13 mouse cellular contexts compared by ENCODE assay signal in the genomic region with DNA sequence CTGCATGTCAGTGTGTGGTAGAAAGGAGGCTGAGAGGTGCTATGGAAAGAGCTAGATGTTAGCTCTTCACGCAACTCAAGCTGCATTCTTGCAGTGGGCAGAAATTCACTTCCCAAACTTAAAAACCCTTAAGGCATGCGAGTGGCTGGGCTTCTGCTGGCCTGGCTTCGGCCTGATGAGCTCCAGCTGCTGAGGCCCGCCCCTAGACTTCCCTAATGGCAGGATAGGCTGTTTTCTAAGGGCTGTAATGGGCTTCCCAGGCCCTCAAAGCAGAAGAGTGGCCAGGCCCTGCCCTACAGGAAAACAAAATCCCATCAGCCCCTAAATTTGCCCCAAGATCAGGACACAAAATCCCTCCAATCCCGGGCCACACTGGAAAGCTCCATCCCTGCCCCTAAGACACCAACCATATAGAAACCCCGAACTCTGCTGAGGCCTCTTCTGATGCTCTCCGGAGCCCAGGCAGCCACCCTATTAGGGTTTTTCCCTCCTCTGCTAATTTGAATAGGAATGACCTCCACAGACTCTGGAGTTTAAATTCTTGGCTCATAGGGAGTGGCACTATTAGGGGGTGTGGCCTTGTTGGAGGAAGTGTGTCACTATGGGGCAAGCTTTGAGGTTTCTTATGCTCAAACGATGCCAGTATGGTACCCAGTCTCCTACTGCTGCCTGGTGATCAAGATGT. TPM values are rescaled to one million over a fixed set of nuclear protein-coding genes. Genes with fewer than 3 reads are reported as not detected.
A peak's percentile ranks its signal among the peaks of the same experiment; 100 is the strongest.
DNase-seq lines count a peak whose midpoint lies in the region; ATAC-seq and TF ChIP-seq lines count a peak whose summit lies in the region.
"Had no signal": no experiment of that assay in that cellular context is flagged by ENCODE, and none has a peak within 500 bp of the region (broad histone marks: within the 10 kb centered on the region; RNA-seq: fewer than 3 reads in every experiment).

No protein-coding gene starts in this region.

- H3K9me3 ChIP-seq in lung, embryonic 16.5 days (ENCODE audit: control insufficient read depth, low read length) = no peaks in the 10 kb centered on the region
- no peaks in the 10 kb centered on the region for H3K9me3 ChIP-seq in intestine, embryonic 15.5 days
- H3K9me3 ChIP-seq in stomach, postnatal 0 days (ENCODE audit: control insufficient read depth, low read length) = no peaks in the 10 kb centered on the region
- H3K9me3 ChIP-seq: heart, embryonic 15.5 days had no signal

- TF ChIP-seq EP300 in stomach, postnatal 0 days (optimal IDR thresholded peaks at IDR 0.05) = no peak

- H3K4me1 ChIP-seq in lung, embryonic 16.5 days (replicated peaks; ENCODE audit: control insufficient read depth, insufficient read depth, low read length) = peaks cover 17% of the 10 kb centered on the region
- peaks cover 22% of the 10 kb centered on the region; the same call in 1 of the 2 replicates for H3K4me1 ChIP-seq in intestine, embryonic 15.5 days (replicated peaks)
- H3K4me1 ChIP-seq in stomach, postnatal 0 days (replicated peaks; ENCODE audit: control insufficient read depth, insufficient read depth) = no peaks in the 10 kb centered on the region

- no peak overlapping the region for H3K4me3 ChIP-seq in lung, embryonic 16.5 days (ENCODE audit: low read length)
- no peak overlapping the region for H3K4me3 ChIP-seq in intestine, embryonic 15.5 days (replicated peaks)
- H3K4me3 ChIP-seq in stomach, postnatal 0 days (ENCODE audit: low read depth, low read length) = no peak overlapping the region
- H3K4me3 ChIP-seq: heart, embryonic 15.5 days; myocyte had no signal

- TF ChIP-seq CTCF in stomach, postnatal 0 days (IDR thresholded peaks at IDR 0.05; ENCODE audit: low read depth) = no peak

- ATAC-seq in lung, embryonic 16.5 days (ENCODE audit: low read depth) = no peak
- ATAC-seq in intestine, embryonic 15.5 days = no peak
- no peak for ATAC-seq in stomach, postnatal 0 days (ENCODE audit: low FRiP score, low TSS enrichment)
- ATAC-seq: activated CD4-positive, CD25-positive, alpha-beta regulatory T cell, adult 4 months had no signal

- H3K9ac ChIP-seq in lung, embryonic 16.5 days (ENCODE audit: low read length) = no peak overlapping the region
- H3K9ac ChIP-seq in intestine, embryonic 15.5 days = no peak overlapping the region
- H3K9ac ChIP-seq in stomach, postnatal 0 days (ENCODE audit: low read length) = no peak overlapping the region
- H3K9ac ChIP-seq: heart, embryonic 15.5 days had no signal

- no peaks in the 10 kb centered on the region for H3K27me3 ChIP-seq in lung, embryonic 16.5 days (ENCODE audit: control insufficient read depth, insufficient read depth, low read depth, low read length)
- H3K27me3 ChIP-seq in intestine, embryonic 15.5 days (replicated peaks) = no peaks in the 10 kb centered on the region
- H3K27me3 ChIP-seq in stomach, postnatal 0 days (ENCODE audit: control insufficient read depth, insufficient read depth, low read length) = no peaks in the 10 kb centered on the region
- H3K27me3 ChIP-seq: heart, embryonic 15.5 days had no signal

- peak; percentile 40 for DNase-seq in heart, postnatal 4 days
- no peak for DNase-seq in heart, adult 11 months
- DNase-seq in lung, adult 18-20 months = no peak
- no peak for DNase-seq in stomach, postnatal 0 days (ENCODE audit: low spot score)
- DNase-seq in ovary, adult 18-20 months (ENCODE audit: low spot score) = no peak
- no peak for DNase-seq in layer of hippocampus, adult 11-12 months (ENCODE audit: low spot score)
- DNase-seq: cerebellum, postnatal 36 days; thymus, postnatal 25 days had no signal

- peaks cover 2% of the 10 kb centered on the region; the same call in 1 of the 2 replicates for H3K36me3 ChIP-seq in lung, embryonic 16.5 days (ENCODE audit: control insufficient read depth, insufficient read depth, low read length)
- H3K36me3 ChIP-seq in intestine, embryonic 15.5 days = no peaks in the 10 kb centered on the region
- H3K36me3 ChIP-seq in stomach, postnatal 0 days (ENCODE audit: control insufficient read depth, insufficient read depth, low read length) = no peaks in the 10 kb centered on the region

- no peak overlapping the region for H3K4me2 ChIP-seq in lung, embryonic 16.5 days (ENCODE audit: low read depth, low read length)
- H3K4me2 ChIP-seq in intestine, embryonic 15.5 days (replicated peaks) = no peak overlapping the region
- H3K4me2 ChIP-seq in stomach, postnatal 0 days (replicated peaks; ENCODE audit: low read depth) = no peak overlapping the region
- H3K4me2 ChIP-seq: heart, embryonic 15.5 days had no signal

- 35% methylated on average over 8 of the region's 8 CpGs for WGBS in lung, embryonic 16.5 days
- WGBS in intestine, embryonic 15.5 days = 39% methylated on average over 8 of the region's 8 CpGs
- WGBS in stomach, postnatal 0 days = 34% methylated on average over 8 of the region's 8 CpGs

- H3K27ac ChIP-seq in lung, embryonic 16.5 days (ENCODE audit: low read length) = peak overlapping the region; percentile 61
- peak overlapping the region; percentile 54 for H3K27ac ChIP-seq in intestine, embryonic 15.5 days
- H3K27ac ChIP-seq in stomach, postnatal 0 days (replicated peaks) = peak overlapping the region; percentile 78
- H3K27ac ChIP-seq: heart, embryonic 15.5 days had no signal

RNA-seq across cellular contexts. Expression of a gene that starts 2.5 kb away (rescaled TPM):
- 10 to 100 TPM; 11.8 to 12.7 TPM for total RNA-seq in heart, postnatal 4 days (2021)
- 52.6 and 56.7 TPM in 2 replicates for polyA plus RNA-seq in lung, embryonic 16.5 days (2015; fragmentation: Nextera tagmentation; extraction: Ambion mirVana)
- polyA plus RNA-seq in intestine, embryonic 15.5 days (2015; fragmentation: Nextera tagmentation; extraction: Ambion mirVana) = 53.5 and 56.2 TPM in 2 replicates
- polyA plus RNA-seq in stomach, postnatal 0 days (2015; fragmentation: Nextera tagmentation; extraction: Ambion mirVana) = 27.1 and 28.0 TPM in 2 replicates

RNA-seq across cellular contexts. Expression of a gene that starts 9.8 kb away (rescaled TPM):
- 100 to 1,000 TPM; 103 to 109 TPM for total RNA-seq in heart, postnatal 4 days (2021)
- 196 and 209 TPM in 2 replicates for polyA plus RNA-seq in lung, embryonic 16.5 days (2015; fragmentation: Nextera tagmentation; extraction: Ambion mirVana)
- 229 and 241 TPM in 2 replicates for polyA plus RNA-seq in intestine, embryonic 15.5 days (2015; fragmentation: Nextera tagmentation; extraction: Ambion mirVana)
- polyA plus RNA-seq in stomach, postnatal 0 days (2015; fragmentation: Nextera tagmentation; extraction: Ambion mirVana) = 132 and 135 TPM in 2 replicates

RNA-seq across cellular contexts. Expression of a gene that starts 23.5 kb away (rescaled TPM):
- not detected for total RNA-seq in heart, postnatal 4 days (2021)
- not detected in 2 replicates for polyA plus RNA-seq in lung, embryonic 16.5 days (2015; fragmentation: Nextera tagmentation; extraction: Ambion mirVana)
- 1.6 and 1.8 TPM in 2 replicates for polyA plus RNA-seq in intestine, embryonic 15.5 days (2015; fragmentation: Nextera tagmentation; extraction: Ambion mirVana)
- polyA plus RNA-seq in stomach, postnatal 0 days (2015; fragmentation: Nextera tagmentation; extraction: Ambion mirVana) = 0.31 and 0.34 TPM in 2 replicates
- polyA plus RNA-seq: activated CD4-positive, CD25-positive, alpha-beta regulatory T cell, adult 4 months; heart, embryonic 15.5 days had no signal

RNA-seq across cellular contexts. Expression of a gene that starts 37.0 kb away (rescaled TPM):
- 100 to 1,000 TPM; 262 to 304 TPM for total RNA-seq in heart, postnatal 4 days (2021)
- 516 and 576 TPM in 2 replicates for polyA plus RNA-seq in lung, embryonic 16.5 days (2015; fragmentation: Nextera tagmentation; extraction: Ambion mirVana)
- 441 and 523 TPM in 2 replicates for polyA plus RNA-seq in intestine, embryonic 15.5 days (2015; fragmentation: Nextera tagmentation; extraction: Ambion mirVana)
- polyA plus RNA-seq in stomach, postnatal 0 days (2015; fragmentation: Nextera tagmentation; extraction: Ambion mirVana) = 285 and 309 TPM in 2 replicates

RNA-seq across cellular contexts. Expression of a gene that starts 43.5 kb away (rescaled TPM):
- 100 to 1,000 TPM in 1 of 2 experiments, 10 to 100 TPM in 1; 92.8 to 101 TPM for total RNA-seq in heart, postnatal 4 days (2021)
- 6.9 and 7.8 TPM in 2 replicates for polyA plus RNA-seq in lung, embryonic 16.5 days (2015; fragmentation: Nextera tagmentation; extraction: Ambion mirVana)
- polyA plus RNA-seq in intestine, embryonic 15.5 days (2015; fragmentation: Nextera tagmentation; extraction: Ambion mirVana) = 8.3 TPM in 2 replicates
- 7.0 and 7.8 TPM in 2 replicates for polyA plus RNA-seq in stomach, postnatal 0 days (2015; fragmentation: Nextera tagmentation; extraction: Ambion mirVana)
